Mouse (Mus musculus) E14TG2a.4 (cell line): Measurements from ENCODE around the gene Tinf2.
A peak's percentile ranks its signal among the peaks of the same experiment; 100 is the strongest.

Experiments
- H3K27me3 ChIP-seq: 2 replicates; pipeline ENCODE4 v1.6.1; 2014; ENCODE audit warnings: low read length, control low read depth; ENCODE audit not compliant: insufficient read depth
- H3K36me3 ChIP-seq: 2 replicates; pipeline ENCODE4 v1.6.1; 2014; ENCODE audit warnings: low read length, control low read depth; ENCODE audit not compliant: insufficient read depth
- H3K4me1 ChIP-seq: replicated peaks from 2 replicates; pipeline ENCODE4 v1.6.1; 2014; ENCODE audit warnings: low read depth, low read length, control low read depth
- H3K4me3 ChIP-seq: replicated peaks from 2 replicates; pipeline ENCODE4 v1.5.1; 2014; ENCODE audit warnings: mild to moderate bottlenecking, low read length
- H3K9me3 ChIP-seq: 2 replicates; pipeline ENCODE4 v1.6.1; 2014; ENCODE audit warnings: low read length, control low read depth
- CTCF ChIP-seq: conservative IDR thresholded peaks from 2 replicates; pipeline ENCODE4 v1.5.1; 2014; ENCODE audit warnings: low read length
- NANOG ChIP-seq: IDR thresholded peaks from 2 replicates; pipeline ENCODE4 v1.6.1; 2014; ENCODE audit warnings: borderline replicate concordance, low read length, mixed read lengths
- POU5F1 ChIP-seq: IDR thresholded peaks from 2 replicates; pipeline ENCODE4 v1.6.1; 2014; ENCODE audit warnings: low read length, borderline replicate concordance

Tinf2 gene

DNA sequence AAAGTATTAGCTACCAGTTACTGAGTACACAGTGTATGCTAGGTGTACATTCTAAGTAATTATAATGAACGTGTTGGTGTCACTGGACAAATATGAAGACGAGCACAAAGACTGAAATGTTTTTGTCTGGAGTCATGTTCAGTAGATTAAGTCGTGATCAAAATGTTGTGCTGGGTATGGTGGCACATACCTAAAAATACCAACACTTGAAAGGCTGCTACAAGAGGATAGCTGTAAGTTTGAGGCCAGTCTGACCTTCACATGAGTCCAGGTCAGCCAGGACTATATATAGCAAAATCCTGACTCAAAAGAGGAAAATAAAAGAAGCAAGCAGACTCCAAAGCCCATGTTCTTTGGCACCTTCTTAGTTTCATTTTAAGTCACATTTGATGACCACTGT lies 24.7 kb downstream of the Tinf2 start:
- H3K4me3 ChIP-seq = no peak overlapping the region
- TF ChIP-seq POU5F1 = no peak
- no peak for TF ChIP-seq CTCF
- no peak for TF ChIP-seq NANOG

DNA sequence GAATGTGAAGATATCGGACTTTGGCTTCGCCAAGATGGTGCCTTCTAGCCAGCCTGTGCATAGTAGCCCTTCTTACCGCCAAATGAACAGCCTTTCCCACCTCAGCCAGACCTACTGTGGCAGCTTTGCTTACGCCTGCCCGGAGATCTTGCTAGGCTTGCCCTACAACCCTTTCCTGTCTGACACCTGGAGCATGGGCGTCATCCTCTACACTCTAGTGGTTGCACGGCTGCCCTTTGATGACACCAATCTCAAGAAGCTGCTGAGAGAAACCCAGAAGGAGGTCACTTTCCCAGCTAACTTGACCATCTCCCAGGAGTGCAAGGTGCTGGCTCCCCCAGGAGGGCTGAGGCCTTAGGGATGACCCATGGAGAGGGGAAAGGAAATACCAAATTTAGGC lies 30.1 kb downstream of the Tinf2 start:
- TF ChIP-seq NANOG = no peak
- no peak for TF ChIP-seq POU5F1
- TF ChIP-seq CTCF = no peak
- peaks cover 18% of the 10 kb centered on the region for H3K27me3 ChIP-seq

More for the DNA sequence above, 24.7 kb downstream of the Tinf2 start:
- Histone ChIP-seq H3K9me3 (no peaks in the 10 kb centered on the region), H3K4me1 (peaks cover 24% of the 10 kb centered on the region), H3K36me3 (peaks cover 29% of the 10 kb centered on the region), H3K27me3 (peaks cover 6% of the 10 kb centered on the region; the same call in 1 of the 2 replicates)

DNA sequence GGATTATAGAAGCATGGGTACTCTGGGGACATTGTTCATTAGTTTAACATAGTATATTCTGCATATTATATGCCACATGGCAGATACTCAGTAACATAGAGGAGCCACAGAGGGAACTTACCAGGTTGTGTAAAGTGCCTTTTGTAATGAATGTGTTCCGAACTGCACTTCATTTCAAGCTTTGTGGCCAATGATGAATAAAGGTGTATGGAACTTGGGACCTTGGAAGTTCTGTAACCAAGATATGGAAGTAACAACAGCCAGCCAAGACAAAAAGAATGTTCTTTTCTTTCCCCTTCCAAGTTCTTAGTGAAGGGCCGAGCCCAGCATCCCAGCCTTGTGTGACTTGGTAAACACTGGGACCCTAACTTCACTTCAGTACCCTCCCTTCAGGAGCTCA lies 31.7 kb downstream of the Tinf2 start, which contains the start of gene Tssk4:
TSS of gene Tssk4 (plus strand) at position 301 of the 400 bp plus-strand sequence.
- Histone ChIP-seq H3K9me3 (no peaks in the 10 kb centered on the region), H3K4me1 (peaks cover 25% of the 10 kb centered on the region), H3K4me3 (no peak within 1 kb of the TSS), H3K27me3 (peaks cover 16% of the 10 kb centered on the region), H3K36me3 (peaks cover 7% of the 10 kb centered on the region)
- no peak for TF ChIP-seq NANOG
- no peak for TF ChIP-seq CTCF
- TF ChIP-seq POU5F1 = no peak

More for the DNA sequence above, 30.1 kb downstream of the Tinf2 start:
- Histone ChIP-seq H3K36me3 (peaks cover 1% of the 10 kb centered on the region), H3K4me3 (no peak overlapping the region), H3K4me1 (peaks cover 12% of the 10 kb centered on the region), H3K9me3 (no peaks in the 10 kb centered on the region)

DNA sequence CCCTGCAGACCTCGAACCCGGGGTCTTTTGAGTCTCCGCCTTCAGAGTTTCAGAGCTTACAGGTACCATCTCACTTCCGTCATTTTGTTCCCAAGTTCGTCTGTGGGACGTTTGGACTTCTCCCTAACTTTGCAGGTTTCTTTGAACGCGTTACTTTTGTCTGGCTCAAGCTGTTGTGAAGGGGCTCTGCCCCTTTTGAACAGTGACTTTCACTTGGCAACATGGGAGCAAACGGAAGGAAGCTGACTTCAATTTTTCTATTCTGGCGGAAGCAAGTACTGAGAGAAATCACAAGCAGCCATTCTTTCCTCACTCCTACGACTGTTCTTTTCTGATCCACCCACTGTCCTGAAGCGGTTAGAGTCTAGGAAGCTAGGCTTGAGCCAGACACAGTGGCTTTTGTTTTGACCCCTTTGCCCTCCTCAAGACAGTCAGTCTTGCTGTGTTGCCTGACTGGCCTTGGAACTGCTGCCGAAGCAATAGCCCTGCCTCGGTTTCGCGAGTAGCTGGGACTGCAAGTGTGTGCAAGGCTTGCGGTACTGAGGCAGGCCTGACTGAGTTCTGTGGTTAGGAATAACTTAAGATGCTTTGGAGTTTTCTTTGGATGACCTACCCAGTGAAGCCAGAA lies 37.2 kb downstream of the Tinf2 start:
- H3K4me3 ChIP-seq = peak overlapping the region; percentile 96
- H3K36me3 ChIP-seq = peaks cover 30% of the 10 kb centered on the region
- no peak for TF ChIP-seq POU5F1
- TF ChIP-seq NANOG = no peak
- no peak for TF ChIP-seq CTCF
- peaks cover 58% of the 10 kb centered on the region for H3K4me1 ChIP-seq
- no peaks in the 10 kb centered on the region for H3K9me3 ChIP-seq
- no peaks in the 10 kb centered on the region for H3K27me3 ChIP-seq

DNA sequence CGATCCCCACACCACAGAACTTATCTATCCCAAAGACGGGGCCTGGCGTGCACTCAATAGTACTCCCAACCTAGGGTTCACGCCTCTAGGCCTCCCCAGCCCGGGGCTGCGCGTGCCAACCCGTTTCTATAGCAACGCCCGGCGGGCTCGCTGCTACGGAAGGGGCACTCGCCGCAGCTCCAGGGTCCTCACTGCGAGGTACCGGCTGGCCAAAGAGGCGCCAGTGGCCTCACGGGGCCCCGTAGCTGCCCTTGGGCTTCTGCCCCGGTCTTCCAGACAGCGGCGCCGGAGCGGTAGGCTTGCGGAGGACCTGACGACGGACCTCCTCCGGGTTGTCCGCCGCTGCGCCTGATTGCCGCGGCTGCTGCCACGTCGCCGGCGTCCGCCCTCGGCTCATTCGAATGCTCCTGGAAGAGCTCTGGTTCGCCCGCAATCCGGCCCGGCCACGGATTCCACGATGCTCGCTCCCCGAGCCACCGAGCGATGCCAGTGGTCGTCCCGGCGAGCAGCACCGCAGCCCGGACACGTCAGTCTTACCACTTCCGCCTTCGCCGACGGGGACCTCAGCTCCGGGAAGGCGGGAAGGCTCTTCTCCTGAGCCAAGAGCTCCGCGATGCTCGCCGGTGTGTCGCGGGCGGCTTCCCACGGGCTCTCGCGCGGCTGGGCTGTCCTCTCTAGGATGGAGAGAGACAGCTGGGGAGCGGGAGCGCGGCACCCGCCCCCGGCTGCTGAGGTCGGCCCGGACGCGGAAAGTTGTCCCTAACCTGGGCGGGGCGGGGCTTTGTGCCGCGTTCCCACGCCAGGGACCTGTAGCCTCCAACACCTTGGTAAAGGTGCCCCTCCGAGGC lies 38.3 kb downstream of the Tinf2 start, which contains the start of gene Tm9sf1:
TSS of gene Tm9sf1 (minus strand) at position 747 of the 848 bp plus-strand sequence.
- Histone ChIP-seq H3K36me3 (peaks cover 40% of the 10 kb centered on the region), H3K9me3 (no peaks in the 10 kb centered on the region), H3K27me3 (no peaks in the 10 kb centered on the region), H3K4me3 (peak within 1 kb of the TSS; percentile 96), H3K4me1 (peaks cover 58% of the 10 kb centered on the region)
- no peak for TF ChIP-seq NANOG
- no peak for TF ChIP-seq CTCF
- no peak for TF ChIP-seq POU5F1

DNA sequence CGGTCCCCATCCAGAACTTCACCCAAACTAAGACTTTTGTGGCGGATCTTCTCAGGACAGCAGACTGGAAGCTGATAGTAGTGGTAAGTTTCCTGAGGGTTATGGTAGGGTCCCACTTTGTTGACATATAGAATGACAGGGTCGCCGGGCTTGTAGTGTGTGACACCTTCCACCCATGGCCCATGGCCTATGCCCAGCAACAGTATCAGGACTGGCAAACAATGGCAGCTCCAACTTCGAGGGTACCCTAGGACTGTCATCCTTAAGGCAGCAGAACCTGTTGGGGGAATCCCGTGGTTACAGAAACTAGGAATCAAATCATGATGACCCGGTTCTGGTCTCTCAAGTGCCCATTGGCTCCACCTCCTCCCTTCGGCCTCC lies 39.0 kb downstream of the Tinf2 start:
- H3K27me3 ChIP-seq = no peaks in the 10 kb centered on the region
- H3K9me3 ChIP-seq = no peaks in the 10 kb centered on the region
- H3K4me1 ChIP-seq = peaks cover 61% of the 10 kb centered on the region
- peaks cover 47% of the 10 kb centered on the region for H3K36me3 ChIP-seq
- peak overlapping the region; percentile 96 for H3K4me3 ChIP-seq
- TF ChIP-seq POU5F1 (no peak), NANOG (no peak), CTCF (no peak)

DNA sequence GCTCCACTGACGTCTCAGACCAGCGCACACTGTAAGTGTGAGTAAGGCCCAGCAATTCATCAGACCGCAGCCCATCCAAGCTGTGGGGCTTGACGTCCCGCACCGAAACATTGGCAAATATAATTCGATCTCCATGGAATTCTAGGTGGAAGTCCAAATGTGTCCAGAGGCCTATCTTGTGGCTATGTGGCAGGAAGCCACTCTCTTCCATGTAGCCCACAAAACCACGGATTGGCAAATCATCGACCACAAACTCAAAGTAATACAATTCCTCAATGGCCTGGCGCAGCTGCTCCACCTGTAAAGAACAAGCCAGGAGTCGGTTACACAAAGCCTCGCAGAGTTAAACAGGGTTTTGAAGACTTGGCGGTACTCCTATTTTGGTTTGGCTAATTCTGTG lies 40.3 kb downstream of the Tinf2 start:
- TF ChIP-seq NANOG = no peak
- no peak for TF ChIP-seq CTCF
- no peak for TF ChIP-seq POU5F1
- H3K4me3 ChIP-seq = no peak overlapping the region
- H3K36me3 ChIP-seq = peaks cover 57% of the 10 kb centered on the region
- H3K9me3 ChIP-seq = no peaks in the 10 kb centered on the region
- H3K27me3 ChIP-seq = no peaks in the 10 kb centered on the region
- peaks cover 61% of the 10 kb centered on the region for H3K4me1 ChIP-seq

DNA sequence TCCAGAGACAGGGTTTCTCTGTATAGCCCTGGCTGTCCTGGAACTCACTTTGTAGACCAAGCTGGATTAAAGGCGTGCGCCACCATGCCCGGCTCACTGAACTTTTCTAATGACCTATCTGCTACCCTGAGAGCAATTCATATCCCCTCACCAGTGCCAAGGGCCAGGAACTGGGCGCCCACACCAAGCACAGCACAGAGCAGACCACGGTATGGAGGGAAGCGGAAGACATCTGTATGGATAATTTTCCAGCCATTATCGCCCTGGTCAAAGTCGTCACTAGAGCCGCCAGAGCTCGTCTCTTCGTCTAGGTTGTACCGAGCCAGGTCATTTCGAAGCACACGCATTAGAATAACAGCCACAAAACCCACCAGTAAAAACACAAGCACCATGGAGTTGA lies 40.8 kb downstream of the Tinf2 start:
- H3K4me3 ChIP-seq = no peak overlapping the region
- H3K9me3 ChIP-seq = no peaks in the 10 kb centered on the region
- peaks cover 61% of the 10 kb centered on the region for H3K4me1 ChIP-seq
- TF ChIP-seq NANOG = no peak
- no peak for TF ChIP-seq POU5F1
- TF ChIP-seq CTCF = no peak
- H3K36me3 ChIP-seq = peaks cover 57% of the 10 kb centered on the region
- H3K27me3 ChIP-seq = no peaks in the 10 kb centered on the region
